Mouse (Mus musculus) ES-Bruce4 (cell line): Measurements from ENCODE around the gene Ppp4r3a.

Experiments used
- CTCF ChIP-seq: IDR thresholded peaks from one replicate; pipeline ENCODE4 v1.8.1; 2011; ENCODE audit warnings: low read depth, low read length
- POLR2A ChIP-seq: IDR thresholded peaks from one replicate; pipeline ENCODE4 v1.8.1; 2011; ENCODE audit warnings: low read length; ENCODE audit not compliant: insufficient read depth

- TF ChIP-seq POLR2A: no peak
- no peak for TF ChIP-seq CTCF
Measured at GRCm38 (mm10) chr12:100989780-100990288, 93.7 kb downstream of the Ppp4r3a start.
